Mouse (Mus musculus) midbrain, embryonic 10.5 days (tissue): ENCODE measurements around the gene Zfp687. TPM values are rescaled to one million over a fixed set of nuclear protein-coding genes. Genes with fewer than 3 reads are reported as not detected.

Experiments used
- DNase-seq: peaks from one replicate; pipeline ENCODE4 v3.0.0-alpha.2; 2017; ENCODE audit warnings: low spot score
- H3K27ac ChIP-seq: fragments of 300-500 bp; sonication (generic); replicated peaks from 2 replicates; pipeline ENCODE4 v1.5.1; 2016; ENCODE audit warnings: mild to moderate bottlenecking
- H3K27me3 ChIP-seq: fragments of 300-500 bp; sonication (generic); 2 replicates; pipeline ENCODE4 v1.6.1; 2016; ENCODE audit warnings: low read depth, mild to moderate bottlenecking; ENCODE audit not compliant: poor library complexity, severe bottlenecking
- H3K36me3 ChIP-seq: fragments of 300-500 bp; sonication (generic); 2 replicates; pipeline ENCODE4 v1.6.1; 2016; ENCODE audit warnings: mild to moderate bottlenecking, moderate library complexity
- H3K4me1 ChIP-seq: fragments of 300-500 bp; sonication (generic); 2 replicates; pipeline ENCODE4 v1.6.1; 2016
- H3K4me3 ChIP-seq: fragments of 300-500 bp; sonication (generic); 2 replicates; pipeline ENCODE4 v1.5.1; 2016; ENCODE audit warnings: mild to moderate bottlenecking, moderate library complexity
- H3K9me3 ChIP-seq: fragments of 300-500 bp; sonication (generic); replicated peaks from 2 replicates; pipeline ENCODE4 v1.6.1; 2016; ENCODE audit warnings: mild to moderate bottlenecking
- WGBS: fragments of 180-500 bp; shearing (Covaris S2); methylation state at CpG from one replicate; pipeline ENCODE4 v1.1.7; 2016; 5-methylcytosine and 5-hydroxymethylcytosine counted together
- polyA plus RNA-seq: library from polyadenylated mRNA; unstranded; fragments of >200 nt; fragmentation: Nextera tagmentation; extraction: Ambion mirVana; gene quantifications from 2 replicates; pipeline ENCODE4 v1.2.1, GENCODE M21; 2016

Zfp687 gene
- 40.0 and 42.2 TPM in 2 replicates for polyA plus RNA-seq

DNA sequence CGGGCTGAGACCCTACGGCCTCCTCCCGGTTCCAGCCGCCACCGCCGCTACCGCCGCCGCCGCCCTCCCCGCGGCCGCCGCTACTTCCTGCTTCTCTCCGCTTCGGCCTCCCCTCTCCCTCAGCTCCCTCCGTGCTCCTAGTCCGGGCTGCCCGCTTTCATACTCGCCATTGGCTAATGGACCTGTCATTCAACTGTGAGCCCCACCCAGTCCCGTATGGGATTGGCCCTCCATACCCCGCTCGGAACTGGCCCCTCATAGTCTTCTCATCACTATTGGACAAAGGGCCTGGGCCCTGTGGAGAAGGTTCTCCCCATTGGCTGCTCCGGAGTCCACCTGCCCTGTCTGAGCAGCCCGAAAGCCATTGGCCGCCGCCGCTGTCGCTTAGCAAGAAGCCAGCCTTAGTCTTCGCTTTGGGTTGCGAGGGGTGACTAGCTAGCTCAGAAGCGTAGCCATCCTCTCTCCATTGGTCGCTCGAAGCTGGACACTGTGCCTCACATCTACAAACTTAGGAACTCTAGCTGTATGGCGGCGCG is at the start of gene Zfp687:
Gene Zfp687, minus strand, starts transcription at position 112 of the 536 bp plus-strand sequence.
- peak within 1 kb of the TSS; percentile 94 for H3K27ac ChIP-seq
- peak; percentile 98 for DNase-seq
- H3K36me3 ChIP-seq, result peaks cover 33% of the 10 kb centered on the region
- H3K27me3 ChIP-seq, result no peaks in the 10 kb centered on the region
- WGBS, result under 1% methylated on average over 27 of the region's 37 CpGs
- peak within 1 kb of the TSS; percentile 74 for H3K4me3 ChIP-seq
- peaks cover 32% of the 10 kb centered on the region for H3K4me1 ChIP-seq
- no peaks in the 10 kb centered on the region for H3K9me3 ChIP-seq

- Histone ChIP-seq H3K9me3 (no peaks in the 10 kb centered on the region), H3K27me3 (no peaks in the 10 kb centered on the region), H3K4me3 (no peak overlapping the region), H3K4me1 (no peaks in the 10 kb centered on the region), H3K27ac (no peak overlapping the region), H3K36me3 (peaks cover 99% of the 10 kb centered on the region)
- DNase-seq, result no peak
- WGBS, result 96% methylated on average over 4 of the region's 4 CpGs
These were observed 48.5 kb upstream of the Zfp687 start for GRCm38 (mm10) chr3:95063741-95064140.

DNA sequence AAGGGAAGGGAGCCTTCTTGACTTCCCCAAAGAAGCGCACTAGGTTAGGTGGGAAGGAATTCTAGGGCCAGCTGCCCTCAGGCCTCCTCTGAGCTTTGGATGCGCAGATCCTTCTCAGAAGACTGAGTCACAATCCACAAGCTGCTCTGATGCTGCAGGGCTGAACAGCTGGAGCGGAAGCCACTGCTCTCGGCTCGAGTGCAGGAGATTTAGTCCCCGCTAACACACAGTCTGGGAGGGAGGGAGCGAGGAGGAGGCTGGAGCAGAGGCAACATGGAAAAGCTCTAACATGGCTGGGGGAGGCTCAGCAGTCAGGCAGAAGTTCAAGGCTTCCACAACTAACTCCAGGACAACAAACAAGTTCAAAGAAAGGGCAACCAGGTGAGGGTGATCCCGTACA is 42.8 kb upstream of the Zfp687 start:
- Histone ChIP-seq H3K4me1 (peaks cover 3% of the 10 kb centered on the region; the same call in 1 of the 2 replicates), H3K4me3 (no peak overlapping the region), H3K27ac (no peak overlapping the region), H3K36me3 (peaks cover 63% of the 10 kb centered on the region), H3K9me3 (no peaks in the 10 kb centered on the region), H3K27me3 (no peaks in the 10 kb centered on the region)
- no peak for DNase-seq
- WGBS, result 85% methylated on average over 8 of the region's 8 CpGs

DNA sequence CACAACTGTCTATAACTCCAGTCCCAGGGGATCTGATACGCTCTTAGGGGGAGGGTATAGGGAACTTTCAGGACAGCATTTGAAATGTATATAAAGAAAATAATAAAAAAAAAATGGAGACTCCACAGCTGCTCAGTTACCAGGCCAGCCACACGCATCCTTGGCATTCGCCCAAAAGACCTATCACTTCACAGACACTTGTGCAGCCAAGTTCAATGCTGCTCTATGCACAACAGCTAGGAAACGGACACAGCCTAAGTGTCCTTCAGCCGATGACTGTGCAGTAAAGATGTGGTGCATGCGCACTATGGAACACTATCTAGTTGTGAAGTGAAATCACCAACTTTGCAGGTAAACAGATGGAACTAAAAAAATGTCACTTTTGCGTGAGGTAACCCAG is 41.0 kb upstream of the Zfp687 start:
- WGBS, result 95% methylated on average over 7 of the region's 7 CpGs
- Histone ChIP-seq H3K4me3 (no peak overlapping the region), H3K27ac (no peak overlapping the region), H3K4me1 (peaks cover 3% of the 10 kb centered on the region; the same call in 1 of the 2 replicates), H3K36me3 (peaks cover 45% of the 10 kb centered on the region), H3K27me3 (no peaks in the 10 kb centered on the region), H3K9me3 (no peaks in the 10 kb centered on the region)
- no peak for DNase-seq

- 61% methylated on average over 10 of the region's 10 CpGs for WGBS
- peaks cover 3% of the 10 kb centered on the region; the same call in 1 of the 2 replicates for H3K4me1 ChIP-seq
- no peaks in the 10 kb centered on the region for H3K9me3 ChIP-seq
- H3K36me3 ChIP-seq, result peaks cover 29% of the 10 kb centered on the region
- no peak for DNase-seq
- no peaks in the 10 kb centered on the region for H3K27me3 ChIP-seq
- H3K4me3 ChIP-seq, result no peak overlapping the region
- no peak overlapping the region for H3K27ac ChIP-seq
These were observed 39.4 kb upstream of the Zfp687 start for GRCm38 (mm10) chr3:95054481-95055260.

DNA sequence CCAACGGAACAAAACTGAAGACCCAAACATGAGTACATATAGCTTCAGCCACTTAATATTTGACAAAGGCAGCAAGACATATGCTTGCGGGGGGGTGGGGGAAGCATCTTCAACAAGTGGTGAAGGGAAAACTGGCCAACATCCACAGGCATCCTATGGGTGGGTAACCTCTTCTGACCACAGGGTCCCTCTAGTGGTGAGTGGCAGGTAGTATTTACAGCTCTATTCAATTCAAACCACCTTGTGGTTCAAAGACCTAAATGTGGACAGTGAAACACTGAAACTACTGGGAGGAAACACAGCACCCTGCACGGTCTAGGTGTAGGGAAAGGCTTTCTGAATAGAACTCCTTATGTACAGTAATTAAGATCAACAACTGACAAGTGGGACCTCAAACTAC is 38.5 kb upstream of the Zfp687 start:
- H3K36me3 ChIP-seq, result peaks cover 19% of the 10 kb centered on the region
- peaks cover 3% of the 10 kb centered on the region; the same call in 1 of the 2 replicates for H3K4me1 ChIP-seq
- H3K4me3 ChIP-seq, result no peak overlapping the region
- H3K27me3 ChIP-seq, result no peaks in the 10 kb centered on the region
- DNase-seq, result peak; percentile 31
- 40% methylated on average over 3 of the region's 3 CpGs for WGBS
- no peaks in the 10 kb centered on the region for H3K9me3 ChIP-seq
- H3K27ac ChIP-seq, result no peak overlapping the region

GRCm38 (mm10) chr3:95052959-95053358 is 37.7 kb upstream of the Zfp687 start:
- no peaks in the 10 kb centered on the region for H3K9me3 ChIP-seq
- no peak overlapping the region for H3K27ac ChIP-seq
- no peaks in the 10 kb centered on the region for H3K27me3 ChIP-seq
- no peak for DNase-seq
- H3K4me1 ChIP-seq, result peaks cover 3% of the 10 kb centered on the region; the same call in 1 of the 2 replicates
- no peak overlapping the region for H3K4me3 ChIP-seq
- WGBS, result 43% methylated on average over 1 of the region's 1 CpGs
- H3K36me3 ChIP-seq, result peaks cover 11% of the 10 kb centered on the region

DNA sequence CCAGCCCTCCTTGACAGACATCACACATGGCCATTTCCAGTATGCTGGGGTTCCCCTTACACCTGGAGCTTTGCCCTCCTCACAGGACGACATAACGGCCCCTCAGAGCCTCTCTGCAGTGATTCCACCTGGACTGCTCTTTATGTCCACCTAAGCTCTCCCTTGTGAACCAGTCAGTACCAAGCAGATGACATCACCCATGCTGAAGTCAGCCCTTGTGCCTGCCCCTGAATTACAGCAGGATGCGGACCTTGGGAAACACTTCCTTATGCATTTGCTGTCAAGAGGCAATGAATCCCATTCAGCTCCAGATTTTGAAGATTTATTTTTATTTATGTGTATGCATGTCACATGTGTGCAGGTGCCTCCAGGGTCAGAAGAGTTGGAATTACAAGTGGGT is 32.7 kb upstream of the Zfp687 start:
- H3K4me1 ChIP-seq, result peaks cover under 1% of the 10 kb centered on the region; the same call in 1 of the 2 replicates
- no peak overlapping the region for H3K27ac ChIP-seq
- no peaks in the 10 kb centered on the region for H3K27me3 ChIP-seq
- 82% methylated on average over 3 of the region's 3 CpGs for WGBS
- DNase-seq, result no peak
- no peaks in the 10 kb centered on the region for H3K9me3 ChIP-seq
- no peak overlapping the region for H3K4me3 ChIP-seq
- H3K36me3 ChIP-seq, result no peaks in the 10 kb centered on the region

- Histone ChIP-seq H3K27ac (no peak overlapping the region), H3K27me3 (no peaks in the 10 kb centered on the region), H3K4me1 (peaks cover 6% of the 10 kb centered on the region), H3K4me3 (no peak overlapping the region), H3K36me3 (no peaks in the 10 kb centered on the region), H3K9me3 (no peaks in the 10 kb centered on the region)
- no peak for DNase-seq
- WGBS, result 88% methylated on average over 11 of the region's 11 CpGs
These were observed 31.3 kb upstream of the Zfp687 start for GRCm38 (mm10) chr3:95046462-95047057.

- Histone ChIP-seq H3K27me3 (no peaks in the 10 kb centered on the region), H3K27ac (no peak overlapping the region), H3K4me3 (no peak overlapping the region), H3K4me1 (peaks cover 11% of the 10 kb centered on the region), H3K9me3 (no peaks in the 10 kb centered on the region), H3K36me3 (peaks cover 23% of the 10 kb centered on the region)
- DNase-seq, result no peak
- 79% methylated on average over 6 of the region's 6 CpGs for WGBS
These were observed 28.0 kb upstream of the Zfp687 start for GRCm38 (mm10) chr3:95043251-95043650.

DNA sequence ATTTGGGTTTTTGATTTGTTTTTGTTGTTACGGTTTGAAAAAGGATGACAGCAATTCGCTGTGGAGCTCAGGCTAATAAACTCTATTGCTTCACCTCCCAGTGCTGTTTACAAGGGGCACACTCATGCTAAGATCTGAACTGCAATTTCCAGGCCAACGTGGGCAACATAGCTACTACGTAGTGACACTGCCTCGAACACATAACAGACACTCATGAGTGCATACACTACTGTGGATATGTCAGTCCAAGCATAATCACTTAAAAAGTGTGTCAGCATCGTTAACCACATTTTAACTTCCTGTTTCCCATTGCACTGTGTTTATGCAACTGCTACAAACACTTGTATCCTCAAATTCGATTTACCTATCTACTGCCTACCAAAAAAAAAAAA is 27.6 kb upstream of the Zfp687 start:
- Histone ChIP-seq H3K27ac (peak overlapping the region; percentile 91), H3K4me1 (peaks cover 11% of the 10 kb centered on the region), H3K4me3 (peak overlapping the region; percentile 89), H3K27me3 (no peaks in the 10 kb centered on the region), H3K9me3 (no peaks in the 10 kb centered on the region), H3K36me3 (peaks cover 27% of the 10 kb centered on the region)
- WGBS, result 33% methylated on average over 7 of the region's 7 CpGs
- DNase-seq, result no peak

GRCm38 (mm10) chr3:95042166-95042837 is 27.1 kb upstream of the Zfp687 start, which contains the start of gene Psmd4:
Gene Psmd4, minus strand, starts transcription at chr3:95042614.
- WGBS, result under 1% methylated on average over 36 of the region's 36 CpGs
- H3K9me3 ChIP-seq, result no peaks in the 10 kb centered on the region
- peak within 1 kb of the TSS; percentile 89 for H3K4me3 ChIP-seq
- peak; percentile 99 for DNase-seq
- peaks cover 11% of the 10 kb centered on the region for H3K4me1 ChIP-seq
- H3K27me3 ChIP-seq, result no peaks in the 10 kb centered on the region
- peaks cover 32% of the 10 kb centered on the region for H3K36me3 ChIP-seq
- H3K27ac ChIP-seq, result peak within 1 kb of the TSS; percentile 91
